Mouse (Mus musculus) intestine, postnatal 0 days (tissue): ENCODE data around the gene Gstm4. TPM values are rescaled to one million over a fixed set of nuclear protein-coding genes. Genes with fewer than 3 reads are reported as not detected.

Experiments used
- ATAC-seq: fragments of 200-750 bp; cut with Nextera tagmentation; 2 replicates; pipeline ENCODE4 v1.8.0; 2017; ENCODE audit warnings: mild to moderate bottlenecking, moderate TSS enrichment, moderate library complexity
- H3K27ac ChIP-seq: fragments of 300-500 bp; sonication (generic); 2 replicates; pipeline ENCODE4 v1.5.1; 2014; ENCODE audit warnings: mild to moderate bottlenecking, low read depth, low read length, moderate library complexity
- H3K27me3 ChIP-seq: fragments of 300-500 bp; sonication (generic); replicated peaks from 2 replicates; pipeline ENCODE4 v1.6.1; 2014; ENCODE audit warnings: low read length, mixed read lengths; ENCODE audit not compliant: control insufficient read depth, insufficient read depth
- H3K36me3 ChIP-seq: fragments of 300-500 bp; sonication (generic); 2 replicates; pipeline ENCODE4 v1.6.1; 2014; ENCODE audit warnings: mild to moderate bottlenecking, moderate library complexity; ENCODE audit not compliant: control insufficient read depth, insufficient read depth
- H3K4me1 ChIP-seq: fragments of 300-500 bp; sonication (generic); replicated peaks from 2 replicates; pipeline ENCODE4 v1.6.1; 2014; ENCODE audit warnings: antibody characterized with exemption, low read length, mixed read lengths; ENCODE audit not compliant: control insufficient read depth, insufficient read depth
- H3K4me2 ChIP-seq: fragments of 300-500 bp; sonication (generic); replicated peaks from 2 replicates; pipeline ENCODE4 v1.6.1; 2014; ENCODE audit warnings: low read depth, mild to moderate bottlenecking, moderate library complexity
- H3K4me3 ChIP-seq: fragments of 300-500 bp; sonication (generic); 2 replicates; pipeline ENCODE4 v1.5.1; 2014; ENCODE audit warnings: low read depth, low read length
- H3K9ac ChIP-seq: fragments of 300-500 bp; sonication (generic); 2 replicates; pipeline ENCODE4 v1.6.1; 2014; ENCODE audit warnings: mild to moderate bottlenecking, low read depth, low read length
- H3K9me3 ChIP-seq: fragments of 300-500 bp; sonication (generic); 2 replicates; pipeline ENCODE4 v1.6.1; 2016; ENCODE audit warnings: mixed run types; ENCODE audit not compliant: control insufficient read depth
- CTCF ChIP-seq: sonication (generic); IDR thresholded peaks from 2 replicates; pipeline ENCODE4 v1.5.1; 2016; ENCODE audit warnings: low read depth, mild to moderate bottlenecking, control low read depth, antibody characterized with exemption, moderate library complexity
- WGBS: fragments of 180-500 bp; shearing (Covaris S2); extraction: QIAGEN DNeasy Blood & Tissue Kit; methylation state at CpG from one replicate; pipeline ENCODE4 v1.1.7; 2014; 5-methylcytosine and 5-hydroxymethylcytosine counted together
- polyA plus RNA-seq: library from polyadenylated mRNA; unstranded; fragments of >200 nt; fragmentation: Nextera tagmentation; extraction: Ambion mirVana; gene quantifications from 2 replicates; pipeline ENCODE4 v1.2.1, GENCODE M21; 2015

The Gstm4 gene
- polyA plus RNA-seq = 28.4 and 30.5 TPM in 2 replicates

DNA sequence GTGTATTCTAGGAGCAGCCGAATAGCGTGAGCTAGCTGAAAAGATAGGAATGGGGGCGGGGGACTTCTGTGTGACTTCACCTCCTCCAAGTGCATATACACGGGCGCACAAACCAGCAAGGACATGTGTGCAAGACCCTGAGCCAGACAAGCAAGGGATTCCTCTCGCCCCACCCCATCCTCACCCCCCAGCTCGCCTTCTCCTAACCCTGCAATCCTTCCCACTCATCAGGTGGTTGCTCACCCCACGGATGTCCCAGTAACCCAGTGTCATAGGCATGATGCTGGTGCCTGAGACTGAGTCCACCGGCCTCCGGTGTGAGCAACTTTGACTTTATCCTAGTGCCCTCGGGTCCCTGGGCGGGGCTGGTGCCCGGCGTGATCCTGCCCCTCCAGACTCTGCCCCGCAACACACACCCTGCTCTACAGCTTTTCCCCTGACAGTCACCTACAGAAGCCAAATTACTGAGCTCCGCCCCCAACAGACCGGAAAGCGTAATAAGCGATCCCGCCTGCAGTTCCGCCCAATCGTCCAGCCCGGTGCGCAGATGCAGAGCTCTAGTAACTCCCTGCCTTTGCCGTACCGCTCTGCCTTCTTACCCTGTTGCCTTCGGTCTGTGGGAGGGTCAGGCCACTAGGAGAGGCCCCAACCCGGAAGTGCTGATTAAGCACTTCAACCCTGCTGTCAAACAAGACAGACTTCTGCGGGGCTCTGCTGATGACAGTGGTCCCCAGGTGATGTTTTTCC, at the start of gene Gstm4:
Gene Gstm4 (minus strand): TSS at position 501 of the 747 bp plus-strand sequence.
- Histone ChIP-seq H3K4me2 (peak within 1 kb of the TSS; percentile 81), H3K9me3 (no peaks in the 10 kb centered on the region), H3K27ac (peak within 1 kb of the TSS; percentile 76), H3K9ac (peak within 1 kb of the TSS; percentile 64), H3K27me3 (no peaks in the 10 kb centered on the region), H3K4me1 (no peaks in the 10 kb centered on the region), H3K4me3 (peak within 1 kb of the TSS; percentile 46), H3K36me3 (no peaks in the 10 kb centered on the region)
- 4% methylated on average over 29 of the region's 29 CpGs for WGBS
- peak; percentile 47 for TF ChIP-seq CTCF
- peak; percentile 95 for ATAC-seq

GRCm38 (mm10) chr3:108094146-108094545, 49.5 kb upstream of the Gstm4 start:
- Histone ChIP-seq H3K9me3 (no peaks in the 10 kb centered on the region), H3K27me3 (no peaks in the 10 kb centered on the region), H3K27ac (no peak overlapping the region), H3K4me3 (no peak overlapping the region), H3K4me1 (no peaks in the 10 kb centered on the region), H3K9ac (no peak overlapping the region), H3K36me3 (no peaks in the 10 kb centered on the region), H3K4me2 (no peak overlapping the region)
- 88% methylated on average over 1 of the region's 1 CpGs for WGBS
- ATAC-seq = no peak
- no peak for TF ChIP-seq CTCF

DNA sequence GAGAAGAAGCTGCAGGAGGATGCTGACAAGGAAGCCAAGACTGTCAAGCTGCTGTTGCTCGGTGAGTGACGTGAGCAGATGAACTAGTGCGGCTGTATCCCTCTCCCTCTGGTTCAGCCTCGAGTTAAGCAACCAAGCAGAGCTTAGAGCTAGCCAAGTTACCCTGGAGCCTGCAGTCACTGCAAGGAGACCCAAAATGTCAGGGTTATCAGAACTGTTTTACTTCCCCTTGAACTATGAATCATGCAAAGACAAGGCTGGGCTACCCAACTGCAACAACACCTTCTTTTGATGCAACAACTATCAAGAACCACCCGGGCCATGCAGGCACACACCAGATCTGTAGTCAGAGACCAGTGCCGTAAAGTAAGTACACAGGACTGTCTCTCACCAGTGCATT, 48.6 kb upstream of the Gstm4 start:
- ATAC-seq = no peak
- no peaks in the 10 kb centered on the region for H3K27me3 ChIP-seq
- WGBS = 71% methylated on average over 6 of the region's 6 CpGs

DNA sequence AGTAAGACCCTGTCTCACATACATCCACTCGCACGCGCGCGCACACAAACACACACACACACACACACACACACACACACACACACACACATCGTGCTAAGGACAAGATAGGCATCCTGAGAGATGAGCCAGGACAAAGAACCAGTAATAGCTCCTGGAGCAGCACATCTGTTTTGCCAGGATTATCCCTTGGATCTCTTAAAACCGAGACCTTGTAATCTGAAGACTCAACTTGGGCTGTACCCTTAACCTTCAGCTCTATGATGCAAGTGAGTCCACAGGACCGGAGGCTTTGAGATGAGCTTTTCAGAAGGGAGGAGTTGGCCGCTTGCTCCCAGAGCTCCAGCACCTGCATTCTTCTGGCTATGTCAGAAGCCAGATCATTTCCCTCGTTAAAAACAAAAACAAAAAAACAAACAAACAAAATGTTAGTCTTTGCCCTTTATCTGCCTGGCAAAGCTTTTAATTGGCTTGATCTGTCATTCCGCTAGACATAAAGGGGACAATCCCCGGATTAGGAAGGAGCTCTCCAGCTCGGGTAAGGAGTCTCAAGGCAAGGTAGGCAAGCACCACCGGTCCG, 47.9 kb upstream of the Gstm4 start, which contains the start of gene Gnat2:
Gene Gnat2 (plus strand): TSS at position 254 of the 580 bp plus-strand sequence.
- no peaks in the 10 kb centered on the region for H3K27me3 ChIP-seq
- no peak within 1 kb of the TSS for H3K4me3 ChIP-seq
- H3K4me1 ChIP-seq = no peaks in the 10 kb centered on the region
- no peak for TF ChIP-seq CTCF
- no peaks in the 10 kb centered on the region for H3K36me3 ChIP-seq
- no peak within 1 kb of the TSS for H3K9ac ChIP-seq
- ATAC-seq = no peak
- H3K27ac ChIP-seq = no peak within 1 kb of the TSS
- no peak within 1 kb of the TSS for H3K4me2 ChIP-seq
- WGBS = 78% methylated on average over 15 of the region's 15 CpGs
- no peaks in the 10 kb centered on the region for H3K9me3 ChIP-seq

More for the DNA sequence above, 48.6 kb upstream of the Gstm4 start:
- Histone ChIP-seq H3K36me3 (no peaks in the 10 kb centered on the region), H3K4me3 (no peak overlapping the region), H3K4me1 (no peaks in the 10 kb centered on the region), H3K27ac (no peak overlapping the region), H3K9ac (no peak overlapping the region), H3K9me3 (no peaks in the 10 kb centered on the region), H3K4me2 (no peak overlapping the region)
- no peak for TF ChIP-seq CTCF

GRCm38 (mm10) chr3:108092030-108092429, 47.3 kb upstream of the Gstm4 start:
- Histone ChIP-seq H3K9ac (no peak overlapping the region), H3K9me3 (no peaks in the 10 kb centered on the region), H3K27me3 (no peaks in the 10 kb centered on the region), H3K4me2 (no peak overlapping the region), H3K36me3 (no peaks in the 10 kb centered on the region), H3K4me1 (0 out of 2 replicates have a peak, but pooled peaks cover under 1% of the 10 kb centered on the region), H3K4me3 (no peak overlapping the region), H3K27ac (no peak overlapping the region)
- TF ChIP-seq CTCF = no peak
- 67% methylated on average over 6 of the region's 6 CpGs for WGBS
- ATAC-seq = no peak

DNA sequence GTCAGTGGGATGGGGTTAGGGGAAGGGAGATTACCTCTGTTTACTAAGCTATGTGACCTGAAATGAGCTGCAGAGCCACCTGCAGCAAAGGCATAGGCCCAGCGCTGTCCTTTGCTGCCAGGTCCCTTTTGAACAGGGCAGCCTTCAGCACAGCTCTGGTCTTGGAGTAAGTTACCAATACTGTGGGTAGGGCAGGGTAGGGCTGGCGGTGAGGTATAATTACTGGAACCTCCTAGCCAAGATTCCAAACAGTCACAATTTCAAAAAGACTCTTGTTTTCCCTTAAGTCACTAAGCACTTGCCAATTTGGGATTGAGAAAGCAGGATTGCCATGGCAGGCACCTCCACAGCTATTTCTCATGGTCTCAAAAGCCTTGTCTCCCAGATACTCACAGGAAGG, 45.9 kb upstream of the Gstm4 start:
- TF ChIP-seq CTCF = no peak
- no peaks in the 10 kb centered on the region for H3K9me3 ChIP-seq
- H3K4me3 ChIP-seq = no peak overlapping the region
- H3K4me1 ChIP-seq = peaks cover 4% of the 10 kb centered on the region; the same call in 1 of the 2 replicates
- H3K27ac ChIP-seq = no peak overlapping the region
- no peaks in the 10 kb centered on the region for H3K27me3 ChIP-seq
- no peak overlapping the region for H3K4me2 ChIP-seq
- no peak overlapping the region for H3K9ac ChIP-seq
- ATAC-seq = no peak
- H3K36me3 ChIP-seq = no peaks in the 10 kb centered on the region
- 80% methylated on average over 2 of the region's 2 CpGs for WGBS
